Mouse (Mus musculus): Measurements from ENCODE around the gene Tab1. TPM values are rescaled to one million over a fixed set of nuclear protein-coding genes. Genes with fewer than 3 reads are reported as not detected.
A peak's percentile ranks its signal among the peaks of the same experiment; 100 is the strongest.

Gene Tab1
- total RNA-seq, 2 experiments from 2014 or later = 23.8 to 25.7 TPM

DNA sequence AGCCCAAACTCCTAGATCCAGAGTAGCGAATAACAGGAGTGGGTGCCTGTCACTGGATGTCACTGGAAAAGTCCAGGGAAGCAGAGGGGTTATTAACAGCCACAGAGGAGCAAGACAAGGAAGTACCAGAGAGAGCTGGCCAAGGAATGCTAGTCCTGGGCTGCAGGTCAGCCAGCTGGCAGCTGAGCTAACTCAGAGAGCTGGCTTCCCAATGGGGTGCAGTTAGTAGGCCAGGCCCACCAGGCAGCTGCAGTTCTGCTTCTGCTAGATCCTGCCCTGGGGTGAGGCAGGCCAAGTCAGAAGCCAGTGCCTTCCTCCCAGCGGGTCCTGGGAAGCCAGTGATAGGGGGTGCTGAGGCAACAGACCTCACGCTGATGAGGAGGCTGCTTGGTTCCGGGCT is 27.8 kb downstream of the Tab1 start:
- DNase-seq (ENCODE audit: low spot score in 2 of 2) = no peak

DNA sequence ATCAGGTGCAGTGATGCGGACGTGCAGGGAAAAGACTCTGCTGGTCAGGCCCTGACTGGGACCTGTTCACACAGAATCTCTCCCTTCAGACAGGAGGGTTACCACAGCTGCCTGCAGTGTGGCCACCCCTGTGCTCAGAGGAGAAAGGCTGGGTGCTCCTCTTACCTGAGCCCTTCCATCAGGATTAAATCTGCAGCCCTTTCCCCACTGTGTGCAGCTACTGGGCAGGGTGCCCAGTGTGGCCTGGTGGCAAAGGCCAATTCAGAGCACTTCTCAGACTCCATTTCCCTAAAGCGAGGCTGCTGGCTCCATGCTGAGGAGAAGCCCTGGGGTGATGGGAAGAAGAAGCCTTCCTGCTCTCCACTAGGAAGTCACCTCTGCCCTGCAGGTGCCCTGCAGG is 28.3 kb downstream of the Tab1 start:
- DNase-seq (ENCODE audit: low spot score in 2 of 2) = no peak

DNA sequence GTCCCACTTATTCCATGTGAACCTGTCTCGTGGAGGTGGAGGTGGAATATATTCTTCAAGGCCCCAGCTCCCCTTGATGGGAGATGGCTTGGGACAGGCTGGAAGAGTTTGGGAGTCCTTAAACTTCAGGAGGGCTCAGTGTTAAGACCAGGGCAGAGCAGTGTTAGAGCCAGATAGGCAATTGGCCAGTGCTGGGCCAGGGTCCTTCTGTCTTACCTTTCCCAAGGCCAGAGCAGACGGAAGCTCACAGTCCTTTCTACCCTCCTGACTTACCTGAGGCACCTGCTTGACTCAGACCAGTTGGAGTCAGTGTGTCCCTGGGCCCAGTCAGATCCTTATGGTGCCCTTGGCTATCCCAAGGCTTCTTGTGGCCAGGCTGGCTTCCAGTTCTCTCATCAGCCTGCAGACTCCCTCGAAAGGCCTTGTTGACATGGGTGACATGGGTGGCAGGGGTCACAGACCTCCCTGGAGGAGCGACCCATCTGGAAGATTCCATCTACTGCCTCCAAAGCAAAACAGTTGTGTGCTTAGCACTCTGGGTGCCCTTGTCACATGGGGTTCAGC is 29.6 kb downstream of the Tab1 start:
- no peak for DNase-seq (ENCODE audit: low spot score in 2 of 2)

DNA sequence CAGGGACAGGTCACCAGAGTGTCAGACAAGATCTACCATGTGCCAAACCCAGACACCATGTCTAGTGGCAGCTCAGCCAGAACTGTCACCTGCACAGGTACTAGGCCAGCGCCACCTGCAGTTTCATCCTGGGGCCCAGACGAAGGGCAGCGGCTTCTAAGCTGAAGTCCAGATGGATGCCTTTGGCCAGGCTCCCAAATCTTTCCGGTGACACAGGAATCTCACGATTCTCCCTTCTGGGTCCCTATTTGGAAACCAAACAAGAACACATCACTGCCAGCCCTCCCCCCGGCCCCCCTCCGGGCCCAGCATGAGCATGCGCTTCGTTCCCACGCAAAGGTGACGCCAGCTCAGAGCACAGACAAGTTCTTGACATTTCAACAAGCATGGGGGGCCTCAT is 30.3 kb downstream of the Tab1 start:
- peak; percentile 63 to 68 for DNase-seq (ENCODE audit: low spot score in 2 of 2)

DNA sequence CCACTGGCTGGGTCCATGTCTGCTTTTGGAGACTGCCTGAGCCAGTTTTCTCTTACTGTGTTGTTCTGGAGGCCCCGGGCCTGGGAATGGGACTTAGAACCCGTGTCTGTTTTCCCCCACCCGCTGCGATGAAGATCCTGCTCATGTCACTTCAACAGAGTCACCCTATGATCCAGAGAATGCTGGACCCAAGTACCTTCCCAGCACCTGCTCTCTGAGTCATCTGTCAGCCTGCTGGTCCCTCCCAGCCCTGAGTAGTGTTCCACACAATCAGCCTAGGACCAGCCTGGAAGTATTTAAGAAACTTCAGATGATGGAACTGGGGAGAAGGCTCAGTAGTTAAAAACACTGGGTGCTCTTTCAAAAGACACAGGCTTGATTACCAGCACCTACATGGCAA is 30.8 kb downstream of the Tab1 start:
- DNase-seq (ENCODE audit: low spot score in 2 of 2) = no peak

DNA sequence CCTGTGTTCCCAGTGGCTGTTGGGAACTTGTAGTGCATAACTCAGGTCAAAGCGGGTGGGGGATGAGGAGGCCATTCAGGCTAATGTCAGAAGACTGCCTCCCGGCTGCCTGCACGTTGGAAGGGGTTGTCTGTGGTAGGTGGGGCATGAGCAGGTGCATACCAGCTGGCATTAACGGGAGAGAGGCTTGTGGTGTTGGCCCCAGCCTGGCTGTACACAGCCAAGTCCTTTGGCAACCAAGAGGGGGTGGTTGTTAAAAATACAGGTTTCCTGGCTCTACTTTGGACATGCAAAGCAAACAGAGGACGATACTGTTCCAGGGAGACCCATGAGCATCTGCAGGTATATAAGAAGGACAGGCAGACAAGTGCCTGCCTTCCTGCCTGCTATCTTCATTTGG is 32.5 kb downstream of the Tab1 start:
- DNase-seq (ENCODE audit: low spot score in 2 of 2) = no peak

- no peak for DNase-seq (ENCODE audit: low spot score in 2 of 2)
These were observed 36.6 kb downstream of the Tab1 start for GRCm38 (mm10) chr15:80169484-80169883.

- no peak for DNase-seq (ENCODE audit: low spot score in 2 of 2)
These were observed 37.4 kb downstream of the Tab1 start for GRCm38 (mm10) chr15:80170357-80170756.

GRCm38 (mm10) chr15:80171286-80171685 is 38.4 kb downstream of the Tab1 start:
- no peak for DNase-seq (ENCODE audit: low spot score in 2 of 2)

GRCm38 (mm10) chr15:80171791-80172190 is 38.9 kb downstream of the Tab1 start:
- no peak for DNase-seq (ENCODE audit: low spot score in 2 of 2)

DNA sequence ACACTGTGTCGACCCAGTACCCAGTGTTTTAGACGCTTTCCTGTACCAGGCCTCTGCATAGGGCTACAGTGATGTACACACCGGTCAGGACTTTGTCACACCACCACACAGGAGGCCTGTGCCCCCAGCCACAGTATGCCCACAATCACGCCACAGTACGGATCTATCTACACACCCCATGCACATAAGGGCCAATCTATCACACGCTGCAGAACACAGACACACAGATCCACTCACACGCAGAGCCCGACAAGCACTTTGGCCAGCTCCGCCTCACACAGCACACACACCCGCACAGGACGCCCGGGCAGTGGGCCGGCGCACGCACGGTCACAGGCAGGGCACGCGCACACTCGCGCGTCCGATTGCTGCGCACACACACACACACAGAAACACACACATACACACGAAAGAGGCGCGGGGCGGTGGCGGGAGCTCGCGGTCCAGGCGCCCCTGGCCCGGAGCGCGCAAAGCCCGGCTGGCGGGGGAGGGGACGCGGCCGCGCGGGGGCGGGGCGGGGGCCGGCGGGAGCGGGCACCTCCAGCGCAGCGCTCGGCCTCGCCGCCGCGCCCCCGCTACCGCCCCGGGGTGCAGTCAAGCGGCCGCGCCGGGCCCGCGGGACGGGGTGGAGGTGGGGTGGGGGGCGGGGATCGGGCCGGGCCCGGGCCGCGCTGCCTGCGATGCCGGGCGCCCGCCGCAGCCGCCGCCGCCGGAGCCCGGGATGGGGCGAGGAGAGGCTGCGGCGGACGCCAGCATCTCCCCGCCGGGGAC is 40.3 kb downstream of the Tab1 start, which contains the start of gene Mgat3:
TSS of gene Mgat3 (plus strand) at position 721 of the 771 bp plus-strand sequence.
- DNase-seq (ENCODE audit: low spot score in 2 of 2) = peak; percentile 55 to 65

DNA sequence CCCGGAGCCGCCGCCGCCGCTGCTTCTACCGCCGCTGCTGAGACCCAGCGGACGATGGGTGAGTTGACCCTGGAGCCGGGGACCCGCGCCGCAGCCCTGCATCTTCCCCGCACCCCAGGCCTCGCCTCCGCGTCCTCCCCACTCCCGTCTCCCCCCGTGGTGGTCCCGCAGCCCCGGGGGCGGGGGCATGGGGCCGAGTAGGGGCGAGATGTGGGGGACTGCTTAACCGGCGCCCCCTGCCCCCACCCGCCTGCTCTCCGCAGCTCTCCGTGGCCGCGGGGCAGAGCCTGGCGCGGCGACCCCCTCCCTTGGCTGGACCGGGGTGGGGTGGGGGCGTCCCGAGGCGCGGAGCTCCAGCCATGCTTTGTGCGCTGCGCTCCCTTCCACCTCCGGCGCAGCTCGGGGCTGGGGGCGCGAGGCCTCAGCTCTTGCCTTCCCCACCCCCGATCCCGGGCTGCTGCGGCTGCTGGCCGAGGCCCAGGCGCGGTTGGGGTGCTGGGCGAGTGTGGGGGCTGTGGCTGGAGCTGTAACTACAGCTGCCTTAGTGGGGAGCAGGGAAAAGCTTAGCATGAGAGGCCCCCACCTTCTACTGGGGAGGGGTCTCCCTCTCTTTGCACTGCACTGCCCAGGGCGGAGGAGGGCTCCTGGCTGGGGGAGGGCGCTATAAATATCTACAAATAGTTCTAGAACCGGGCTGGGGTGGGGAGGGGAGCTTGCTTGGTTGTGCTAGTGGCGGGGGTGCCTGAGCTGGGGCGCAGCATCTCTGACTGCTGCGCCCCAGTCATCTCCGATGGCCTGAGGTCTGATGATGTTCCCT is 41.1 kb downstream of the Tab1 start:
- DNase-seq (ENCODE audit: low spot score in 2 of 2) = peak; percentile 63 to 82

DNA sequence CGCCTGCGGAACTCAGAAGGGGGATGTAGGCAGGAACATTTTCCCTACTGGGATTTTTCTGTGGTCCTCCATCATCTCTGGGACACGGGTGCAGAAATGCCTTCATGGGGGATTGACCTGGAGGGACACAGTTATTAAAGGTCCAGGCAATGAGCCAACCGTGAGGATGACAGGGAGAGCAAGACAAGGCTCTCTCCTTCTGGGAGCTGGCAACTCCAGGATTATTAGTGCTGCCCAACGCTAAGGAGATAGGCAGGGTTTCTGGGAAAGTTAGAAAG is 41.6 kb downstream of the Tab1 start:
- DNase-seq (ENCODE audit: low spot score in 2 of 2) = no peak

GRCm38 (mm10) chr15:80175316-80175715 is 42.4 kb downstream of the Tab1 start:
- no peak for DNase-seq (ENCODE audit: low spot score in 2 of 2)

DNA sequence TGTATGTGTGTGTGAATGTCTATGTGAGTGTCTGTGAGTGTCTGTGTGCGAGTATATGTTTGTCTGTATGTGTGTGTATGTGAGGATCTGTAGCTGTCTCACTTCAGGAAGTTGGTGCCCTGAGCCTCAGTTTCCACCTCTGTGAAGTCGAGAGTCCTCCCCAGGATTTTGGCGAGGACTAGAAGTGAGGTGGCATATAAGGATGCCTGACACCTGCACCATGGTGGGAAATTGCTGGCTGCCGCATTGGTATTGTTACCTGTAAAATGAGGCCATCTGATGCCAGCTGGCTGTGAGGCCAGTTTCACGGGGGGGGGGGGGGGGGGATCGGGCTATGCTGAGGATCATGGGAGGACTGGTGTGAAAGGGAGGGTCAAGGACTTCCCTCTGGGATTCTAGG is 42.8 kb downstream of the Tab1 start:
- DNase-seq (ENCODE audit: low spot score in 2 of 2) = no peak

DNA sequence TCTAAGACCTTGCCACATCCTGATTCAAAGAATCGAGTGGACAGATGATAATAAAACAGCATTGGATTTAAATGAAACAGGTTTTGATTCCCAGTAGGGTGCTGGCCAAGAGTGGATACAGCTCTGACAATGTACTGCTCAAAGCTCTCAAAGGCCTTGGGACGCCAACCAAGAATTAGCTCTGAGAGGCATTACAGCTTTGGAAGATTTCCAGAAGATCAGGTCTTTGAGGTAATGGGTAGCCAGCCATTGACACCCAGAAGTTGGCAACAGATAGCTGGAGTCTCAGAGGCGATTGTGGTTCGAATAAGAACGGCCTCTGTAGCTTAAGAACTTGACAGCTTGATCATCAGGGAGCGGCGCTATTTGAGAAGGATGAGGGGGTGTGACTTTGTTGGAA is 48.6 kb downstream of the Tab1 start:
- DNase-seq (ENCODE audit: low spot score in 2 of 2) = no peak

DNA sequence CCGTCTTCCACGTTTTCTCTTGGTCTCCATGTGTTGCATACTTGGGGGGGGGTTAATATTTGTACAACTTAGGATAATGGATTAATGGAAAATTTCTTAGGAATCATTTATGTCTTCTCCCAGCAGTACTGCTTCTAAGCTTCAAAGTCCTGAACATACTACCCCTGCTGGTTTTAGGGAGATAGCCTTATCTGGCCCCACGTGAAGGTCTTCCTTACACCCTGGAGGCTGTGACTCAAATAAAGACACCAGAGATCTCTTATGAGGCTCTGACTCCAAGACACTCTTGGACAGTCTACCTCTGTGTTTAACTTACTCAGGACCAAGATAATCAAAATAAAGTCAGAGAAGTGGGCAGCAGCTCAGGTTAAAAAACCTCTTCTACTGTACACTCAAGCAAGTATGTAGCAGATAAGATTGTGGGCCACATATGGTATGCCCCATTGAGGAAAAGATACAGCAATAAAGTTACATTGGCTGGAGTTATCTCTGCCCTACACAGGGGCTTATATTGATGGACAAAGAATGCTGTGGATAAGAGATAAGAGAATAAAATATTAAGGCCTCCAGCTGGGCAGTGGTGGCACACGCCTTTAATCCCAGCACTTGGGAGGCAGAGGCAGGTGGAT is 49.3 kb downstream of the Tab1 start:
- no peak for DNase-seq (ENCODE audit: low spot score in 2 of 2)

DNA sequence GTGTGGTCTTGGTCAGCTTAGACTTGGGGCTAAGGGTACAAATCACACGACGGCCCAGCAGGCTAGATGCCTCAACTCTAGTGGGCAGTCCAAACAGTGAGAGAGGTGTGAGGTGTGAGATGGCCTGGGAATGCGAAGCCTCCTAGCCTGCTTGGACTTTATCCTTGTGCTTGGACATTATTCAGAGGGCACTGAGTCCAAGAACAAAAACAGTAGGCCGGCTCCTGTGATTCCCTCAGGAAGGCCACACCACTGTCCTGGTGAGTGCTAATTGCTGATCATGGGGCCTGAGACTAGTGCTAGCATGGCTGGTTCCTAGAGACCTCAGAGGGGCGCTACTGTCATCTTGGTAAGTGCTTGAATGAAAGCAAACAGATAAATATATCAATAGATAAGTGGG is 56.0 kb downstream of the Tab1 start:
- no peak for DNase-seq (ENCODE audit: low spot score in 2 of 2)

DNA sequence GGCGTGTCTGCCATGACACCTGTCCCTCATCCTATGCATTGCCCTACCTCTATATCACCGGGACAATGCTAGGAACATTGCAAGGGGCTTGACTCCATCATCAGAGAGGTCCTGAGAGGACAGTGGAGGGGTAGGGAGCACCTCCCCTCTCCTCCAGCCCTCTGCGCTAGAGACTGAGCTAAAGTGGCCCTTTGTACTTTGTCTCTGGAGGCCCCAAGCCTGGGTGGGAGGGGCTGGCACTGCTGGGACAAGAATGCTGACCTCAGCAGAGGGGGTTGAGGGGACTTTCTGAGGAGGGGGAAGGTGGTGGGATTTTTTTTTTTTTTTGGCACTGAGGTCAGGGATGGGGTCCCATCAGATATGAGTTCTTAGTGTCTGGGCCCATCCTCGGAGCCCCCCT is 57.1 kb downstream of the Tab1 start:
- DNase-seq (ENCODE audit: low spot score in 2 of 2) = no peak

- no peak for DNase-seq (ENCODE audit: low spot score in 2 of 2)
These were observed 58.8 kb downstream of the Tab1 start for GRCm38 (mm10) chr15:80191585-80192245.

DNA sequence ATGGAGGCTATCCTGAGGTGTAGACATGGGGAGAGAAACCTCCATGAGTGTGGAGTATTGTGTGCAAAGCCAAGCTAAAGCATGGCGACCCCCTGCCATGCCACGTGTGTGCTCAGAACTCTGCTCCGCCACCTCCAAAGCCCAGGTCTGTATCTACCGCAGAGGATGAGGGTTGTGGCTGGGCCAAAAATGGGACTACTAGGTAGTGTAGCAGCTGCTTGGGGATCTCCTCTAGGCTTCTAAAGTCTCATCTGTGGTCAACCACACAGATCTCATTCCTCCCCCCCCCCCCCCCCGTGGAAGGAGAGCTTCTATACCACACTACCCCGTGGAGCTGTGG is 59.3 kb downstream of the Tab1 start:
- no peak for DNase-seq (ENCODE audit: low spot score in 2 of 2)

- no peak for DNase-seq (ENCODE audit: low spot score in 2 of 2)
These were observed 59.9 kb downstream of the Tab1 start for GRCm38 (mm10) chr15:80192847-80193246.
